Mouse (Mus musculus): ENCODE measurements around the gene Tmub2. TPM values are rescaled to one million over a fixed set of nuclear protein-coding genes. Genes with fewer than 3 reads are reported as not detected.

The Tmub2 gene
- polyA plus RNA-seq, 1 experiment from 2014 or later = 78.5 TPM

- no peak for ATAC-seq
- WGBS = 93% methylated on average over 8 of the region's 8 CpGs
- Histone ChIP-seq H3K27me3 (ENCODE audit: control insufficient read depth, insufficient read depth, low read depth, low read length) (no peaks in the 10 kb centered on the region), H3K4me3 (ENCODE audit: low read depth, low read length) (no peak overlapping the region), H3K27ac (ENCODE audit: low read length) (no peak overlapping the region), H3K9ac (ENCODE audit: low read depth, low read length) (no peak overlapping the region; the same call in 1 of the 2 replicates), H3K9me3 (replicated peaks; ENCODE audit: control insufficient read depth, low read length, poor library complexity, severe bottlenecking) (no peaks in the 10 kb centered on the region), H3K4me1 (ENCODE audit: control insufficient read depth, insufficient read depth, low read length) (peaks cover 14% of the 10 kb centered on the region), H3K4me2 (ENCODE audit: low read length) (no peak overlapping the region), H3K36me3 (ENCODE audit: control insufficient read depth, insufficient read depth, low read length) (peaks cover 20% of the 10 kb centered on the region)
These were observed 2.8 kb downstream of the Tmub2 start for GRCm38 (mm10) chr11:102287485-102287884.

GRCm38 (mm10) chr11:102288027-102288804 is 3.5 kb downstream of the Tmub2 start:
- 90% methylated on average over 8 of the region's 8 CpGs for WGBS
- H3K4me1 ChIP-seq (ENCODE audit: control insufficient read depth, insufficient read depth, low read length) = peaks cover 14% of the 10 kb centered on the region
- no peak overlapping the region for H3K4me2 ChIP-seq (ENCODE audit: low read length)
- no peak for ATAC-seq
- no peak overlapping the region for H3K4me3 ChIP-seq (ENCODE audit: low read depth, low read length)
- H3K27ac ChIP-seq (ENCODE audit: low read length) = no peak overlapping the region
- no peaks in the 10 kb centered on the region for H3K9me3 ChIP-seq (replicated peaks; ENCODE audit: control insufficient read depth, low read length, poor library complexity, severe bottlenecking)
- H3K9ac ChIP-seq (ENCODE audit: low read depth, low read length) = no peak overlapping the region; the same call in 1 of the 2 replicates
- peaks cover 20% of the 10 kb centered on the region for H3K36me3 ChIP-seq (ENCODE audit: control insufficient read depth, insufficient read depth, low read length)
- no peaks in the 10 kb centered on the region for H3K27me3 ChIP-seq (ENCODE audit: control insufficient read depth, insufficient read depth, low read depth, low read length)

GRCm38 (mm10) chr11:102288913-102289312 is 4.2 kb downstream of the Tmub2 start:
- no peak overlapping the region for H3K9ac ChIP-seq (ENCODE audit: low read depth, low read length)
- WGBS = 65% methylated on average over 2 of the region's 2 CpGs
- no peaks in the 10 kb centered on the region for H3K9me3 ChIP-seq (replicated peaks; ENCODE audit: control insufficient read depth, low read length, poor library complexity, severe bottlenecking)
- ATAC-seq = no peak
- no peaks in the 10 kb centered on the region for H3K27me3 ChIP-seq (ENCODE audit: control insufficient read depth, insufficient read depth, low read depth, low read length)
- no peak overlapping the region for H3K27ac ChIP-seq (ENCODE audit: low read length)
- H3K4me2 ChIP-seq (ENCODE audit: low read length) = no peak overlapping the region
- no peak overlapping the region for H3K4me3 ChIP-seq (ENCODE audit: low read depth, low read length)
- peaks cover 20% of the 10 kb centered on the region for H3K36me3 ChIP-seq (ENCODE audit: control insufficient read depth, insufficient read depth, low read length)
- peaks cover 14% of the 10 kb centered on the region for H3K4me1 ChIP-seq (ENCODE audit: control insufficient read depth, insufficient read depth, low read length)

- peaks cover 18% of the 10 kb centered on the region for H3K4me1 ChIP-seq (ENCODE audit: control insufficient read depth, insufficient read depth, low read length)
- WGBS = 61% methylated on average over 6 of the region's 6 CpGs
- no peak for ATAC-seq
- H3K4me3 ChIP-seq (ENCODE audit: low read depth, low read length) = no peak overlapping the region
- H3K9me3 ChIP-seq (replicated peaks; ENCODE audit: control insufficient read depth, low read length, poor library complexity, severe bottlenecking) = no peaks in the 10 kb centered on the region
- H3K36me3 ChIP-seq (ENCODE audit: control insufficient read depth, insufficient read depth, low read length) = peaks cover 20% of the 10 kb centered on the region
- no peak overlapping the region for H3K4me2 ChIP-seq (ENCODE audit: low read length)
- no peak overlapping the region for H3K9ac ChIP-seq (ENCODE audit: low read depth, low read length)
- no peaks in the 10 kb centered on the region for H3K27me3 ChIP-seq (ENCODE audit: control insufficient read depth, insufficient read depth, low read depth, low read length)
- no peak overlapping the region for H3K27ac ChIP-seq (ENCODE audit: low read length)
These were observed 4.9 kb downstream of the Tmub2 start for GRCm38 (mm10) chr11:102289511-102290100.

GRCm38 (mm10) chr11:102290141-102290540 is 5.4 kb downstream of the Tmub2 start:
- peaks cover 24% of the 10 kb centered on the region for H3K4me1 ChIP-seq (ENCODE audit: control insufficient read depth, insufficient read depth, low read length)
- H3K4me3 ChIP-seq (ENCODE audit: low read depth, low read length) = no peak overlapping the region
- no peak overlapping the region for H3K4me2 ChIP-seq (ENCODE audit: low read length)
- H3K9ac ChIP-seq (ENCODE audit: low read depth, low read length) = no peak overlapping the region
- H3K9me3 ChIP-seq (replicated peaks; ENCODE audit: control insufficient read depth, low read length, poor library complexity, severe bottlenecking) = no peaks in the 10 kb centered on the region
- peaks cover 20% of the 10 kb centered on the region for H3K36me3 ChIP-seq (ENCODE audit: control insufficient read depth, insufficient read depth, low read length)
- no peaks in the 10 kb centered on the region for H3K27me3 ChIP-seq (ENCODE audit: control insufficient read depth, insufficient read depth, low read depth, low read length)
- no peak overlapping the region for H3K27ac ChIP-seq (ENCODE audit: low read length)
- no peak for ATAC-seq
- 81% methylated on average over 4 of the region's 4 CpGs for whole genome bisulfite sequencing

- Histone ChIP-seq H3K27ac (ENCODE audit: low read length) (no peak overlapping the region), H3K9me3 (replicated peaks; ENCODE audit: control insufficient read depth, low read length, poor library complexity, severe bottlenecking) (no peaks in the 10 kb centered on the region), H3K4me1 (ENCODE audit: control insufficient read depth, insufficient read depth, low read length) (peaks cover 20% of the 10 kb centered on the region), H3K4me3 (ENCODE audit: low read depth, low read length) (no peak overlapping the region), H3K9ac (ENCODE audit: low read depth, low read length) (no peak overlapping the region), H3K4me2 (ENCODE audit: low read length) (no peak overlapping the region), H3K27me3 (ENCODE audit: control insufficient read depth, insufficient read depth, low read depth, low read length) (no peaks in the 10 kb centered on the region), H3K36me3 (ENCODE audit: control insufficient read depth, insufficient read depth, low read length) (peaks cover 20% of the 10 kb centered on the region)
- no peak for ATAC-seq
- WGBS = 87% methylated on average over 11 of the region's 11 CpGs
These were observed 6.4 kb downstream of the Tmub2 start for GRCm38 (mm10) chr11:102291051-102291535.

- H3K9ac ChIP-seq (ENCODE audit: low read depth, low read length) = no peak overlapping the region
- H3K27me3 ChIP-seq (ENCODE audit: control insufficient read depth, insufficient read depth, low read depth, low read length) = no peaks in the 10 kb centered on the region
- H3K27ac ChIP-seq (ENCODE audit: low read length) = no peak overlapping the region
- H3K9me3 ChIP-seq (replicated peaks; ENCODE audit: control insufficient read depth, low read length, poor library complexity, severe bottlenecking) = no peaks in the 10 kb centered on the region
- H3K4me1 ChIP-seq (ENCODE audit: control insufficient read depth, insufficient read depth, low read length) = peaks cover 12% of the 10 kb centered on the region
- WGBS = 96% methylated on average over 13 of the region's 13 CpGs
- H3K4me3 ChIP-seq (ENCODE audit: low read depth, low read length) = no peak overlapping the region
- no peak overlapping the region for H3K4me2 ChIP-seq (ENCODE audit: low read length)
- peaks cover 18% of the 10 kb centered on the region for H3K36me3 ChIP-seq (ENCODE audit: control insufficient read depth, insufficient read depth, low read length)
- no peak for ATAC-seq
These were observed 9.2 kb downstream of the Tmub2 start for GRCm38 (mm10) chr11:102293971-102294370.

GRCm38 (mm10) chr11:102294416-102294815 is 9.7 kb downstream of the Tmub2 start:
- WGBS = 82% methylated on average over 5 of the region's 5 CpGs
- Histone ChIP-seq H3K27ac (ENCODE audit: low read length) (peak overlapping the region; percentile 97; the same call in 1 of the 2 replicates), H3K9ac (ENCODE audit: low read depth, low read length) (peak overlapping the region; percentile 94), H3K4me2 (ENCODE audit: low read length) (peak overlapping the region; percentile 61), H3K9me3 (replicated peaks; ENCODE audit: control insufficient read depth, low read length, poor library complexity, severe bottlenecking) (no peaks in the 10 kb centered on the region), H3K4me3 (ENCODE audit: low read depth, low read length) (no peak overlapping the region), H3K27me3 (ENCODE audit: control insufficient read depth, insufficient read depth, low read depth, low read length) (no peaks in the 10 kb centered on the region), H3K36me3 (ENCODE audit: control insufficient read depth, insufficient read depth, low read length) (peaks cover 18% of the 10 kb centered on the region), H3K4me1 (ENCODE audit: control insufficient read depth, insufficient read depth, low read length) (peaks cover 12% of the 10 kb centered on the region)
- ATAC-seq = no peak

Measured in midbrain, embryonic 16.5 days (tissue).